Mouse (Mus musculus) liver, embryonic 16.5 days (tissue): ENCODE results near the gene Slc7a15. TPM values are rescaled to one million over a fixed set of nuclear protein-coding genes. Genes with fewer than 3 reads are reported as not detected.

ENCODE experiments used
- ATAC-seq: fragments of 200-750 bp; cut with Nextera tagmentation; 2 replicates; pipeline ENCODE4 v1.8.0; 2017; ENCODE audit warnings: low read depth, mild to moderate bottlenecking, moderate number of reproducible peaks, moderate library complexity
- H3K27ac ChIP-seq: fragments of 300-500 bp; sonication (generic); 2 replicates; pipeline ENCODE4 v1.5.1; 2014; ENCODE audit warnings: mild to moderate bottlenecking, low read length
- H3K27me3 ChIP-seq: fragments of 300-500 bp; sonication (generic); 2 replicates; pipeline ENCODE4 v1.6.1; 2014; ENCODE audit warnings: low read depth, low read length, mixed read lengths; ENCODE audit not compliant: control insufficient read depth, insufficient read depth
- H3K36me3 ChIP-seq: fragments of 300-500 bp; sonication (generic); 2 replicates; pipeline ENCODE4 v1.6.1; 2014; ENCODE audit warnings: mild to moderate bottlenecking; ENCODE audit not compliant: control insufficient read depth, insufficient read depth
- H3K4me1 ChIP-seq: fragments of 300-500 bp; sonication (generic); 2 replicates; pipeline ENCODE4 v1.6.1; 2014; ENCODE audit warnings: low read depth, low read length, mixed read lengths; ENCODE audit not compliant: control insufficient read depth
- H3K4me2 ChIP-seq: fragments of 300-500 bp; sonication (generic); 2 replicates; pipeline ENCODE4 v1.6.1; 2014; ENCODE audit warnings: low read depth, low read length, mixed read lengths
- H3K4me3 ChIP-seq: fragments of 300-500 bp; sonication (generic); 2 replicates; pipeline ENCODE4 v1.5.1; 2014; ENCODE audit warnings: low read depth, mild to moderate bottlenecking, low read length
- H3K9ac ChIP-seq: fragments of 300-500 bp; sonication (generic); 2 replicates; pipeline ENCODE4 v1.6.1; 2014; ENCODE audit warnings: low read depth, low read length
- H3K9me3 ChIP-seq: fragments of 300-500 bp; sonication (generic); replicated peaks from 2 replicates; pipeline ENCODE4 v1.6.1; 2016; ENCODE audit warnings: low read length; ENCODE audit not compliant: control insufficient read depth
- WGBS: fragments of 180-500 bp; shearing (Covaris S2); extraction: QIAGEN DNeasy Blood & Tissue Kit; methylation state at CpG from one replicate; pipeline ENCODE4 v1.1.7; 2014; ENCODE audit not compliant: insufficient replicate concordance; 5-methylcytosine and 5-hydroxymethylcytosine counted together
- polyA plus RNA-seq: library from polyadenylated mRNA; unstranded; fragments of >200 nt; fragmentation: Nextera tagmentation; extraction: Ambion mirVana; gene quantifications from 2 replicates; pipeline ENCODE4 v1.2.1, GENCODE M21; 2015

Slc7a15 gene
- polyA plus RNA-seq, 1 experiment from 2014 or later: 0.19 TPM

- Histone ChIP-seq H3K36me3 (no peaks in the 10 kb centered on the region), H3K4me3 (no peak overlapping the region), H3K9me3 (no peaks in the 10 kb centered on the region), H3K4me2 (no peak overlapping the region), H3K27me3 (no peaks in the 10 kb centered on the region), H3K4me1 (no peaks in the 10 kb centered on the region), H3K9ac (no peak overlapping the region), H3K27ac (no peak overlapping the region)
- no peak for ATAC-seq
- WGBS: 54% methylated on average over 5 of the region's 5 CpGs
Observed at GRCm38 (mm10) chr12:8545066-8545610, 53.7 kb downstream of the Slc7a15 start.

- H3K4me1 ChIP-seq: no peaks in the 10 kb centered on the region
- no peak overlapping the region for H3K4me3 ChIP-seq
- H3K36me3 ChIP-seq: no peaks in the 10 kb centered on the region
- no peak for ATAC-seq
- no peaks in the 10 kb centered on the region for H3K9me3 ChIP-seq
- no peaks in the 10 kb centered on the region for H3K27me3 ChIP-seq
- no peak overlapping the region for H3K4me2 ChIP-seq
- WGBS: 61% methylated on average over 4 of the region's 4 CpGs
- no peak overlapping the region for H3K9ac ChIP-seq
- H3K27ac ChIP-seq: no peak overlapping the region
Observed at GRCm38 (mm10) chr12:8542371-8542770, 56.5 kb downstream of the Slc7a15 start.

GRCm38 (mm10) chr12:8539471-8539870, 59.4 kb downstream of the Slc7a15 start:
- Histone ChIP-seq H3K9me3 (no peaks in the 10 kb centered on the region), H3K4me1 (no peaks in the 10 kb centered on the region; the same call in 1 of the 2 replicates), H3K27ac (no peak overlapping the region), H3K4me3 (no peak overlapping the region), H3K9ac (no peak overlapping the region), H3K36me3 (no peaks in the 10 kb centered on the region), H3K4me2 (no peak overlapping the region), H3K27me3 (no peaks in the 10 kb centered on the region)
- ATAC-seq: peak; percentile 30; the same call in 1 of the 2 replicates
- WGBS: 59% methylated on average over 13 of the region's 13 CpGs

GRCm38 (mm10) chr12:8537291-8537690, 61.6 kb downstream of the Slc7a15 start:
- Histone ChIP-seq H3K4me1 (no peaks in the 10 kb centered on the region; the same call in 1 of the 2 replicates), H3K9ac (no peak overlapping the region), H3K4me2 (no peak overlapping the region), H3K27me3 (no peaks in the 10 kb centered on the region), H3K36me3 (no peaks in the 10 kb centered on the region), H3K27ac (no peak overlapping the region), H3K9me3 (no peaks in the 10 kb centered on the region), H3K4me3 (no peak overlapping the region)
- WGBS: 53% methylated on average over 5 of the region's 5 CpGs
- ATAC-seq: no peak

GRCm38 (mm10) chr12:8536221-8536965, 62.5 kb downstream of the Slc7a15 start:
- H3K27me3 ChIP-seq: no peaks in the 10 kb centered on the region
- no peak for ATAC-seq
- 59% methylated on average over 9 of the region's 9 CpGs for WGBS
- H3K4me1 ChIP-seq: no peaks in the 10 kb centered on the region; the same call in 1 of the 2 replicates
- no peak overlapping the region for H3K27ac ChIP-seq
- no peak overlapping the region for H3K4me3 ChIP-seq
- H3K36me3 ChIP-seq: no peaks in the 10 kb centered on the region
- no peak overlapping the region for H3K4me2 ChIP-seq
- H3K9me3 ChIP-seq: no peaks in the 10 kb centered on the region
- no peak overlapping the region for H3K9ac ChIP-seq

GRCm38 (mm10) chr12:8535596-8535995, 63.3 kb downstream of the Slc7a15 start:
- H3K27ac ChIP-seq: no peak overlapping the region
- no peak overlapping the region for H3K4me3 ChIP-seq
- no peaks in the 10 kb centered on the region for H3K9me3 ChIP-seq
- no peaks in the 10 kb centered on the region for H3K36me3 ChIP-seq
- no peaks in the 10 kb centered on the region for H3K27me3 ChIP-seq
- H3K4me1 ChIP-seq: no peaks in the 10 kb centered on the region; the same call in 1 of the 2 replicates
- WGBS: 55% methylated on average over 7 of the region's 7 CpGs
- H3K4me2 ChIP-seq: no peak overlapping the region
- ATAC-seq: peak; percentile 30; the same call in 1 of the 2 replicates
- H3K9ac ChIP-seq: no peak overlapping the region

- H3K4me2 ChIP-seq: no peak overlapping the region
- H3K4me1 ChIP-seq: no peaks in the 10 kb centered on the region; the same call in 1 of the 2 replicates
- WGBS: 40% methylated on average over 1 of the region's 1 CpGs
- H3K27ac ChIP-seq: no peak overlapping the region
- ATAC-seq: peak; percentile 67
- H3K4me3 ChIP-seq: no peak overlapping the region
- H3K9me3 ChIP-seq: no peaks in the 10 kb centered on the region
- H3K9ac ChIP-seq: no peak overlapping the region
- no peaks in the 10 kb centered on the region for H3K36me3 ChIP-seq
- no peaks in the 10 kb centered on the region for H3K27me3 ChIP-seq
Observed at GRCm38 (mm10) chr12:8534915-8535314, 64.0 kb downstream of the Slc7a15 start.

- WGBS: 53% methylated on average over 5 of the region's 5 CpGs
Observed at GRCm38 (mm10) chr12:8527770-8528169, 71.1 kb downstream of the Slc7a15 start.

GRCm38 (mm10) chr12:8527175-8527574, 71.7 kb downstream of the Slc7a15 start:
- no peaks in the 10 kb centered on the region for H3K27me3 ChIP-seq
- no peak overlapping the region for H3K4me2 ChIP-seq
- WGBS: 52% methylated on average over 1 of the region's 1 CpGs
- H3K4me3 ChIP-seq: no peak overlapping the region
- H3K27ac ChIP-seq: no peak overlapping the region
- H3K4me1 ChIP-seq: no peaks in the 10 kb centered on the region
- no peak overlapping the region for H3K9ac ChIP-seq
- no peak for ATAC-seq
- no peaks in the 10 kb centered on the region for H3K36me3 ChIP-seq
- no peaks in the 10 kb centered on the region for H3K9me3 ChIP-seq

More at GRCm38 (mm10) chr12:8527770-8528169, 71.1 kb downstream of the Slc7a15 start:
- Histone ChIP-seq H3K4me2 (no peak overlapping the region), H3K36me3 (no peaks in the 10 kb centered on the region), H3K27me3 (no peaks in the 10 kb centered on the region), H3K9me3 (no peaks in the 10 kb centered on the region), H3K9ac (no peak overlapping the region), H3K4me3 (no peak overlapping the region), H3K4me1 (no peaks in the 10 kb centered on the region), H3K27ac (no peak overlapping the region)
- no peak for ATAC-seq
